Mouse (Mus musculus): ENCODE measurements around the gene Nr1d1. TPM values are rescaled to one million over a fixed set of nuclear protein-coding genes. Genes with fewer than 3 reads are reported as not detected.

Nr1d1 gene
- polyA plus RNA-seq, 2 experiments, result 1.4 to 1.8 TPM

- ATAC-seq (ENCODE audit: low FRiP score, low read depth) (no peak), DNase-seq (ENCODE audit: low spot score) (no peak)
- 88% methylated on average over 25 of the region's 25 CpGs for WGBS
- Histone ChIP-seq H3K9me3 (ENCODE audit: control insufficient read depth, low read length) (no peaks in the 10 kb centered on the region), H3K9ac (ENCODE audit: low read depth, low read length, severe bottlenecking) (no peak overlapping the region), H3K4me1 (ENCODE audit: control insufficient read depth, insufficient read depth, low read length) (peaks cover 46% of the 10 kb centered on the region), H3K4me2 (replicated peaks; ENCODE audit: low read depth, low read length, severe bottlenecking) (no peak overlapping the region), H3K27ac (replicated peaks; ENCODE audit: low read depth, low read length) (no peak overlapping the region), H3K4me3 (replicated peaks; ENCODE audit: low read length) (no peak overlapping the region), H3K27me3 (ENCODE audit: control insufficient read depth, insufficient read depth, low read length) (no peaks in the 10 kb centered on the region), H3K36me3 (ENCODE audit: control insufficient read depth, insufficient read depth, low read length) (peaks cover 57% of the 10 kb centered on the region)
- no peak for TF ChIP-seq POLR2A (IDR thresholded peaks at IDR 0.05; ENCODE audit: borderline replicate concordance, extremely low read depth, insufficient read depth, insufficient read length)
Observed at GRCm38 (mm10) chr11:98769007-98769954, 5.9 kb downstream of the Nr1d1 start.

GRCm38 (mm10) chr11:98768127-98769006 lies 6.8 kb downstream of the Nr1d1 start:
- Histone ChIP-seq H3K4me3 (replicated peaks; ENCODE audit: low read length) (no peak overlapping the region), H3K4me2 (replicated peaks; ENCODE audit: low read depth, low read length, severe bottlenecking) (peak overlapping the region; percentile 26), H3K27me3 (ENCODE audit: control insufficient read depth, insufficient read depth, low read length) (no peaks in the 10 kb centered on the region), H3K36me3 (ENCODE audit: control insufficient read depth, insufficient read depth, low read length) (peaks cover 66% of the 10 kb centered on the region), H3K27ac (replicated peaks; ENCODE audit: low read depth, low read length) (no peak overlapping the region), H3K9ac (ENCODE audit: low read depth, low read length, severe bottlenecking) (no peak overlapping the region), H3K4me1 (ENCODE audit: control insufficient read depth, insufficient read depth, low read length) (peaks cover 39% of the 10 kb centered on the region), H3K9me3 (ENCODE audit: control insufficient read depth, low read length) (no peaks in the 10 kb centered on the region)
- TF ChIP-seq POLR2A (IDR thresholded peaks at IDR 0.05; ENCODE audit: borderline replicate concordance, extremely low read depth, insufficient read depth, insufficient read length), result no peak
- ATAC-seq (ENCODE audit: low FRiP score, low read depth) (no peak), DNase-seq (ENCODE audit: low spot score) (no peak)
- WGBS, result 34% methylated on average over 33 of the region's 39 CpGs

- 21% methylated on average over 4 of the region's 4 CpGs for WGBS
- Histone ChIP-seq H3K9me3 (ENCODE audit: control insufficient read depth, low read length) (no peaks in the 10 kb centered on the region), H3K4me2 (replicated peaks; ENCODE audit: low read depth, low read length, severe bottlenecking) (peak overlapping the region; percentile 26), H3K4me3 (replicated peaks; ENCODE audit: low read length) (no peak overlapping the region), H3K36me3 (ENCODE audit: control insufficient read depth, insufficient read depth, low read length) (peaks cover 73% of the 10 kb centered on the region), H3K27ac (replicated peaks; ENCODE audit: low read depth, low read length) (no peak overlapping the region), H3K9ac (ENCODE audit: low read depth, low read length, severe bottlenecking) (no peak overlapping the region), H3K27me3 (ENCODE audit: control insufficient read depth, insufficient read depth, low read length) (no peaks in the 10 kb centered on the region), H3K4me1 (ENCODE audit: control insufficient read depth, insufficient read depth, low read length) (peaks cover 35% of the 10 kb centered on the region)
- no peak for TF ChIP-seq POLR2A (IDR thresholded peaks at IDR 0.05; ENCODE audit: borderline replicate concordance, extremely low read depth, insufficient read depth, insufficient read length)
- DNase-seq (ENCODE audit: low spot score) (no peak), ATAC-seq (ENCODE audit: low FRiP score, low read depth) (no peak)
Observed at GRCm38 (mm10) chr11:98767713-98768112, 7.4 kb downstream of the Nr1d1 start.

- WGBS, result 23% methylated on average over 9 of the region's 9 CpGs
Observed at GRCm38 (mm10) chr11:98767276-98767675, 7.9 kb downstream of the Nr1d1 start.

GRCm38 (mm10) chr11:98766816-98767215 lies 8.3 kb downstream of the Nr1d1 start:
- ATAC-seq (ENCODE audit: low FRiP score, low read depth) (no peak), DNase-seq (ENCODE audit: low spot score) (no peak)
- no peaks in the 10 kb centered on the region for H3K27me3 ChIP-seq (ENCODE audit: control insufficient read depth, insufficient read depth, low read length)
- no peak overlapping the region for H3K9ac ChIP-seq (ENCODE audit: low read depth, low read length, severe bottlenecking)
- no peak overlapping the region for H3K27ac ChIP-seq (replicated peaks; ENCODE audit: low read depth, low read length)
- no peak overlapping the region for H3K4me2 ChIP-seq (replicated peaks; ENCODE audit: low read depth, low read length, severe bottlenecking)
- peaks cover 79% of the 10 kb centered on the region for H3K36me3 ChIP-seq (ENCODE audit: control insufficient read depth, insufficient read depth, low read length)
- H3K9me3 ChIP-seq (ENCODE audit: control insufficient read depth, low read length), result no peaks in the 10 kb centered on the region
- WGBS, result 42% methylated on average over 5 of the region's 5 CpGs
- H3K4me3 ChIP-seq (replicated peaks; ENCODE audit: low read length), result no peak overlapping the region
- TF ChIP-seq POLR2A (IDR thresholded peaks at IDR 0.05; ENCODE audit: borderline replicate concordance, extremely low read depth, insufficient read depth, insufficient read length), result no peak
- peaks cover 33% of the 10 kb centered on the region for H3K4me1 ChIP-seq (ENCODE audit: control insufficient read depth, insufficient read depth, low read length)

More at GRCm38 (mm10) chr11:98767276-98767675, 7.9 kb downstream of the Nr1d1 start:
- H3K4me2 ChIP-seq (replicated peaks; ENCODE audit: low read depth, low read length, severe bottlenecking), result no peak overlapping the region
- no peaks in the 10 kb centered on the region for H3K27me3 ChIP-seq (ENCODE audit: control insufficient read depth, insufficient read depth, low read length)
- H3K9ac ChIP-seq (ENCODE audit: low read depth, low read length, severe bottlenecking), result no peak overlapping the region
- peaks cover 33% of the 10 kb centered on the region for H3K4me1 ChIP-seq (ENCODE audit: control insufficient read depth, insufficient read depth, low read length)
- DNase-seq (ENCODE audit: low spot score) (no peak), ATAC-seq (ENCODE audit: low FRiP score, low read depth) (no peak)
- no peaks in the 10 kb centered on the region for H3K9me3 ChIP-seq (ENCODE audit: control insufficient read depth, low read length)
- peaks cover 75% of the 10 kb centered on the region for H3K36me3 ChIP-seq (ENCODE audit: control insufficient read depth, insufficient read depth, low read length)
- no peak overlapping the region for H3K27ac ChIP-seq (replicated peaks; ENCODE audit: low read depth, low read length)
- no peak overlapping the region for H3K4me3 ChIP-seq (replicated peaks; ENCODE audit: low read length)
- TF ChIP-seq POLR2A (IDR thresholded peaks at IDR 0.05; ENCODE audit: borderline replicate concordance, extremely low read depth, insufficient read depth, insufficient read length), result no peak

Measured in limb, embryonic 14.5 days (tissue).